Mouse (Mus musculus) ES-Bruce4 (cell line): ENCODE measurements at regions not wholly inside any gene's neighbourhood (a gene's known extent, or its start where the extent isn't known, plus 50 kb on each side); places are given as distances from the start of the nearest gene placed in this dataset.

Experiments
- H3K27ac ChIP-seq: 2 replicates; pipeline ENCODE4 v1.5.1; 2012; ENCODE audit warnings: low read length, inconsistent platforms; ENCODE audit not compliant: insufficient read depth
- H3K27me3 ChIP-seq: 2 replicates; pipeline ENCODE4 v1.6.1; 2012; ENCODE audit warnings: mild to moderate bottlenecking, low read length, inconsistent platforms; ENCODE audit not compliant: control insufficient read depth, poor library complexity, insufficient read depth, severe bottlenecking
- H3K36me3 ChIP-seq: 2 replicates; pipeline ENCODE4 v1.6.1; 2012; ENCODE audit warnings: inconsistent platforms, mild to moderate bottlenecking, low read length, moderate library complexity; ENCODE audit not compliant: control insufficient read depth, poor library complexity, insufficient read depth, severe bottlenecking
- H3K4me1 ChIP-seq: one replicate; pipeline ENCODE4 v1.8.1; 2011; ENCODE audit warnings: low read length; ENCODE audit not compliant: control insufficient read depth, insufficient read depth
- H3K4me3 ChIP-seq: 2 replicates; pipeline ENCODE4 v1.5.1; 2011; ENCODE audit warnings: low read depth, mild to moderate bottlenecking, low read length
- H3K9ac ChIP-seq: 2 replicates; pipeline ENCODE4 v1.6.1; 2012; ENCODE audit warnings: low read depth, mild to moderate bottlenecking, inconsistent platforms; ENCODE audit not compliant: poor library complexity, severe bottlenecking
- H3K9me3 ChIP-seq: replicated peaks from 2 replicates; pipeline ENCODE4 v1.6.1; 2012; ENCODE audit warnings: mild to moderate bottlenecking, low read length, inconsistent platforms; ENCODE audit not compliant: control insufficient read depth, poor library complexity, insufficient read depth, severe bottlenecking
- CTCF ChIP-seq: IDR thresholded peaks from one replicate; pipeline ENCODE4 v1.8.1; 2011; ENCODE audit warnings: low read depth, low read length
- EP300 ChIP-seq: IDR thresholded peaks from 2 replicates; pipeline ENCODE4 v1.6.1; 2011; ENCODE audit warnings: low read depth, low read length; ENCODE audit not compliant: insufficient read depth
- POLR2A ChIP-seq: IDR thresholded peaks from one replicate; pipeline ENCODE4 v1.8.1; 2011; ENCODE audit warnings: low read length; ENCODE audit not compliant: insufficient read depth

GRCm38 (mm10) chr10:21535631-21536030 is 57.3 kb upstream of the 1700020N01Rik start:
- TF ChIP-seq POLR2A: no peak
- TF ChIP-seq EP300: no peak
- TF ChIP-seq CTCF: no peak
- H3K27me3 ChIP-seq: no peaks in the 10 kb centered on the region
- no peak overlapping the region for H3K27ac ChIP-seq
- H3K36me3 ChIP-seq: no peaks in the 10 kb centered on the region
- H3K9me3 ChIP-seq: no peaks in the 10 kb centered on the region
- H3K4me3 ChIP-seq: no peak overlapping the region
- no peaks in the 10 kb centered on the region for H3K4me1 ChIP-seq
- H3K9ac ChIP-seq: no peak overlapping the region

- Histone ChIP-seq H3K36me3 (no peaks in the 10 kb centered on the region), H3K27ac (no peak overlapping the region), H3K9me3 (no peaks in the 10 kb centered on the region), H3K4me1 (no peaks in the 10 kb centered on the region), H3K4me3 (no peak overlapping the region), H3K27me3 (no peaks in the 10 kb centered on the region), H3K9ac (no peak overlapping the region)
- TF ChIP-seq POLR2A (no peak), EP300 (no peak), CTCF (no peak)
These were observed 54.5 kb upstream of the 1700020N01Rik start for GRCm38 (mm10) chr10:21538481-21538880.
